Mouse (Mus musculus) CD4-positive helper T cell, adult 2 months (primary cell): ENCODE data around the gene Slc44a4.

Experiments used
- DNase-seq: peaks from one replicate; pipeline ENCODE4 v3.0.0-alpha.2; 2012; ENCODE audit warnings: low read depth, missing footprints, low spot score

The Slc44a4 gene

GRCm38 (mm10) chr17:34913930-34914665 lies at the start of gene Slc44a4:
TSS of gene Slc44a4 (plus strand) at chr17:34914466.
- DNase-seq, result no peak

- no peak for DNase-seq
These were observed 48.3 kb upstream of the Slc44a4 start for GRCm38 (mm10) chr17:34865981-34866380.

- DNase-seq, result no peak
These were observed 39.9 kb upstream of the Slc44a4 start for GRCm38 (mm10) chr17:34874321-34874720.

GRCm38 (mm10) chr17:34879336-34879879 lies 34.9 kb upstream of the Slc44a4 start, which contains the start of gene Zbtb12:
TSS of gene Zbtb12 (plus strand) at chr17:34879483.
- DNase-seq, result peak; percentile 66

- no peak for DNase-seq
These were observed 33.1 kb upstream of the Slc44a4 start for GRCm38 (mm10) chr17:34881166-34881565.

GRCm38 (mm10) chr17:34881683-34882310 lies 32.5 kb upstream of the Slc44a4 start, which contains the start of gene Gm20547:
TSS of gene Gm20547 (minus strand) at chr17:34882042.
- DNase-seq, result no peak

- no peak for DNase-seq
These were observed 30.9 kb upstream of the Slc44a4 start for GRCm38 (mm10) chr17:34883332-34883731.

- DNase-seq, result no peak
These were observed 29.6 kb upstream of the Slc44a4 start for GRCm38 (mm10) chr17:34884704-34885103.

GRCm38 (mm10) chr17:34885615-34886014 lies 28.7 kb upstream of the Slc44a4 start:
- DNase-seq, result no peak

- DNase-seq, result no peak
These were observed 26.3 kb upstream of the Slc44a4 start for GRCm38 (mm10) chr17:34887942-34888341.

GRCm38 (mm10) chr17:34890074-34890743 lies 24.1 kb upstream of the Slc44a4 start:
- no peak for DNase-seq

GRCm38 (mm10) chr17:34891377-34891776 lies 22.9 kb upstream of the Slc44a4 start:
- DNase-seq, result no peak

GRCm38 (mm10) chr17:34893072-34893824 lies 21.0 kb upstream of the Slc44a4 start:
- DNase-seq, result no peak

- peak; percentile 91 for DNase-seq
These were observed 20.1 kb upstream of the Slc44a4 start for GRCm38 (mm10) chr17:34894074-34894597.

- no peak for DNase-seq
These were observed 19.3 kb upstream of the Slc44a4 start for GRCm38 (mm10) chr17:34894801-34895530.

- no peak for DNase-seq
These were observed 18.5 kb upstream of the Slc44a4 start for GRCm38 (mm10) chr17:34895724-34896123.

GRCm38 (mm10) chr17:34896366-34896765 lies 17.9 kb upstream of the Slc44a4 start:
- DNase-seq, result peak; percentile 87

- no peak for DNase-seq
These were observed 16.7 kb upstream of the Slc44a4 start for GRCm38 (mm10) chr17:34897373-34898159.

GRCm38 (mm10) chr17:34898160-34898586 lies 16.1 kb upstream of the Slc44a4 start, which contains the start of the genes C2 and Ehmt2:
TSS of gene C2 (minus strand) at chr17:34898265.
TSS of gene Ehmt2 (plus strand) at chr17:34898469.
- peak; percentile 83 for DNase-seq

GRCm38 (mm10) chr17:34898706-34899052 lies 15.6 kb upstream of the Slc44a4 start:
- DNase-seq, result no peak
